Mouse (Mus musculus): ENCODE results near the gene Mlh3.

The Mlh3 gene

GRCm38 (mm10) chr12:85280845-85281651 lies 10.6 kb upstream of the Mlh3 start:
- DNase-seq (ENCODE audit: low spot score): no peak

GRCm38 (mm10) chr12:85280105-85280844 lies 9.9 kb upstream of the Mlh3 start:
- peak; percentile 99 for DNase-seq (ENCODE audit: low spot score)

DNA sequence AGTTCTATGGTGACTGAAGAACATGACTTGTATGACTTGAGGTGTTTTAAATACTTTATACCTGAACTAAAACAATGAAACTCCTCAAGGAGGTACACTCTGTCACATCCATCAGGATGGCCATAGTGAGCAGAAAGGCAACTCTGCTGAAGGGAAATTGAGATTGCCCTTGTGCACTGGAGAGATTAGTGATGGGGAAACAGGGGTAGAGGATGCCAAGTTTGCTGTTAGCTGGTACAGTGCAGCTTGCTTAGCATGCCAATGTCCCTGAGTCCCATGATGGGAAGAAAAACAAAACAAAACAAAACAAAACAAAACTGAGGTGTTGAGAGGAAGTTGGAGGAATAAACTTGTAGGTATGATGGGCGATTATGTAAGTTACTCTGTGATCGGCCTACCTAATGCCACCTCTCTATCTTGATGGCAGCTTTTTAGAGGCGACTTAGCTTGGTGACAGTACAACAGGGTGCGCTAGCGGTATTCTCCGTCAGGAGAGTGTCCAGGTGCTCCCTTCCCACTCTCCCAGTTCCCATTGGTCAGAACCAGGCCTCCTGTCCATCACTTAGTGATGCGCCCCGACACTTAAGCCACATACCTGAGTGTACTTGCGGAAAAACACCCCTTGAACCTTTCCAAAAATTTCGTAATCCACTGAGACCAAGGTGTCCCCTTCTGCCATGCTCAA lies 9.1 kb upstream of the Mlh3 start:
- DNase-seq (ENCODE audit: low spot score): no peak

GRCm38 (mm10) chr12:85278919-85279318 lies 8.5 kb upstream of the Mlh3 start:
- DNase-seq (ENCODE audit: low spot score): no peak

DNA sequence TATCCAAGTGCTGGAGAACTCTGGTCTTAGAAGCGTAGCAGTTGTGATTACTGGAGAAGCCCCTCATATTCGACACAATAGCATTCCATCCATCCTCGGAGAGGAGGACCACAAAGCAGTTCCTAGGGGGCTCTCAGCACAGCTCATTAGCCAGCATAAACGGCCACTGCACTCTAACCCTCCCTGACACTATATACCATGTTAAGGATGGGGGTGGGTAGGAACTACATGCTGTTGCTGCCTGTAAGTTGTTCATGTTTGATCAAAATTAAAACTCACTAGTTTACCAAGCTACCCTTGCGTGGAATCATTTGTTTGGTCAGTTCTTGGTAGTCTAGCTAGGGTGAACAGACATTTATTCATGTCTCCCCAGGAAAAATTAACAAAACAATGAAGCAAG lies 5.9 kb upstream of the Mlh3 start:
- DNase-seq (ENCODE audit: low spot score): no peak

GRCm38 (mm10) chr12:85273508-85273907 lies 3.1 kb upstream of the Mlh3 start:
- no peak for DNase-seq (ENCODE audit: low spot score)

DNA sequence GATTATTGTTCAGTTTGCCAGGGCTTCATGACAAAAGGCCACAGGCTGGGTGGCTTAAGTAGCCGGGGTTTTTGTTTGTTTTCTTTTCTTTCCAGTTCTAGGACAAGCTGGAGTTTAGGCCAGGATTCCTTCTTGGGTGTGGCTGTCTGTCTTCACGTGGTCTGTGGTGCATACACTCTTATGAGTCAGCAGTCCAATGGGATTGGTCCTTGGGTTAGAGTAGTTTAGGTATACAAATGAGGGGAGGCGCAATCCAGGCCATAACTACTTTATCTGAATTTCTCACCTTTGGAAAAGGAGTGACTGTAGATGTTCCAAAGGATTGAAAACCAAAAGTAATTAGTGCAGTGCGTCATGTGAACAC lies 1.4 kb upstream of the Mlh3 start:
- DNase-seq (ENCODE audit: low spot score): no peak

DNA sequence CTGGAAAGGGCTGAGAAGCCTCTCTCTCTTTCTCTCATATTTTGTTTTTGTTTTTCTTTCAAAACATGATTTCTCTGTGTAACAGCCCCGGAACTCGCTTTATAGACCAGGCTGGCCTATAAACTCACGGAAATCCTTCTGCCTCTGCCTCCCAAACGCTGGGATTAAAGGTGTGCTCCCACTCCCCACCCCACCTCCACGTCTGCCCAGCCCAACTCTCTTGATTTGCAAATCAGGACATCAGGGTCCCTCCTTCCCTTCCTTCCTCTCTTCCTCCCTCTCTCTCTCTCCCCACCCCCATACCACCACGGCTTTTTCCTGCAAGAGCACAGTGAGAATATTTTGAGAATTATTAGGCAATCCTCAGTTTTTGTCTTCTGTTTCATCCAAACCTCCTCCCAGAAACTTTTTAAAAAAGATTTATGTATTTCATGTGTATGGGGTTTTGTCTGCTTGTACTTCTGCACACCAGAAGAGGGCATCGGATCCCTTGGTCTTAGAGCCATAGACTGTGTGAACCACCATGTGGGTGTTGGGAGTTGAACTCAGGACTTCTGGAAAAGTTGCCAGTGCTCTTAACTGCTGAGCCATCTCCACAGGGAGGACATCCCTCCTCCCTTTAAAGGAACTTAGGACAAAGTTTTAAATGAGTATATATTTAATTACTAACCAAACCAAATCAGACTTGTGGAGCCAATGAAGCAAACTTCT lies 888 bp upstream of the Mlh3 start:
- DNase-seq (ENCODE audit: low spot score): no peak

DNA sequence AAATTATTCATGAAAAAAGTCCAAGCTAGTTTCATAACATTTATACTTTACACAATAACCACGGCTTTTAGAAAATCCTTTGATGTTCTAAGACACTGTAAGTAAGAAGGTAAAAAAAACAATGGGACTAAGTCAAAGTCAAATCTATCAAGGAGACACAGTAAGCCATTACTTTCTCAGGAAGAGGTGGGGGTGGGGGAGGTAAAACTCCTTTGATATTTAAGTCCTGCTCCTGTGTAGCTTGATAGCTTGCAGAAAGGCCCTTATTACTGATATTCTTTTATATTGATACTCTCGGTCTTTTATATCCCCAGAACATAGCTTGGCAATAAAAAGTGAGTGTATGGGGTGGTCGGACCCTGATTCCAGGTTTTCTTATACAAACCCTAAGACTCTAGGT lies 578 bp downstream of the Mlh3 start:
- no peak for DNase-seq (ENCODE audit: low spot score)

DNA sequence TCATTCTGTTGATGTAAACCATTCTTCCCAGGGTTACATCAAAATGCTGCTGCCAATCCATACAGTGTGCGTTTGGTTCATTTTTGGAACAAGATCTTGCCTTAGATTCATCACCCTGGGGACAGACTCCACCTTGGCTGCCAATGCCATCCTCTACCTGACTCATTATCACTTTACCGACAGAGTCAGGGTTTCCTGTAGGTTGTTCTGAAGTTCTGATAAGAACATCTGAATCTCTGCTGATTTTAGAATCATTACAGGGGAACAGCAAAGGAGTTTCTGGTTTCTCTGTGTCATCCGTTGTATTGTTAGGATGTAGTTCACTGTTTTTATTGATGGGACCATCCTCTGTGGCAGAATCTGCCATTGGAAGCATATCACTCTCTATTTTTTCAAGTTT lies 4.2 kb downstream of the Mlh3 start:
- no peak for DNase-seq (ENCODE audit: low spot score)

GRCm38 (mm10) chr12:85264940-85265339 lies 5.5 kb downstream of the Mlh3 start:
- no peak for DNase-seq (ENCODE audit: low spot score)

DNA sequence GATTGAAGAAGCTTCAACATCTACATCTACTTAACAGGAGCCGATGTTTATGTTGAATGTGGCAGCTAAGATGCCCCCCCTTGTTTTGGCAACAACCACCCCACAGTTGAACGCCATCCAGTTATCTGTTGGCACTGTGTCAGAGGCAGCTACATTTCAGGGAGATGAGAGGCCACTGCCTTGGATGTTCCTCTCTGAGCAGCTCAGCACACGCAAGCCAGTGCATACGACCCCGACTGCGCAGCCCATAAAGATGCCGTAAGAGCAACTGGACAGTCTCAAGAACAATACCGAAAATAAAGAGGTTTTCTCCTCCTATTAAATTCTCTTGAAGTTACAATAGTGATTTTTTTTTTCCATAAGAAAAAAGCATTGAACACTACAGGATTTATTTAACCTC lies 5.9 kb downstream of the Mlh3 start:
- DNase-seq (ENCODE audit: low spot score): no peak

- no peak for DNase-seq (ENCODE audit: low spot score)
These were observed 7.2 kb downstream of the Mlh3 start for GRCm38 (mm10) chr12:85263190-85263589.

DNA sequence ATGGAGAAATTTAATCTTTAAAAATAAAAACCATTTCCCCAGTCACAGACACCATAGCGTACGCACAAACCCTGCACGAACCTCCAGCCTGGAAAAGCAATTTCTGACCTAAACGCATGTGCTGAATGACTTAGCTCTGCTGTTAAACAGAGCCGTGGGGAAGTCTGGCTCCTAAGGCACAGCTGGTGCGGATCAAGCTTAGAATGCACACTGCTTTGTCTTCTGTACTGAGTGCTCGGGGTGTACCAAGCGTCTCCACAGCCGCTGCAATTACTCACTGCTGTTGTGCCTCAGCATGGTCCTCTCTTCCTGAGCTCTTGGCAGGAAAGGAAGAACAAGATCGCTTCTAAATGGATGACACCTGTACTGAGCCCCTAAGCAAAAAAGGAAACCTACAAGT lies 7.9 kb downstream of the Mlh3 start:
- DNase-seq (ENCODE audit: low spot score): no peak

GRCm38 (mm10) chr12:85257008-85257639 lies 13.3 kb downstream of the Mlh3 start:
- no peak for DNase-seq (ENCODE audit: low spot score)

GRCm38 (mm10) chr12:85256074-85256751 lies 14.2 kb downstream of the Mlh3 start:
- DNase-seq (ENCODE audit: low spot score): no peak

DNA sequence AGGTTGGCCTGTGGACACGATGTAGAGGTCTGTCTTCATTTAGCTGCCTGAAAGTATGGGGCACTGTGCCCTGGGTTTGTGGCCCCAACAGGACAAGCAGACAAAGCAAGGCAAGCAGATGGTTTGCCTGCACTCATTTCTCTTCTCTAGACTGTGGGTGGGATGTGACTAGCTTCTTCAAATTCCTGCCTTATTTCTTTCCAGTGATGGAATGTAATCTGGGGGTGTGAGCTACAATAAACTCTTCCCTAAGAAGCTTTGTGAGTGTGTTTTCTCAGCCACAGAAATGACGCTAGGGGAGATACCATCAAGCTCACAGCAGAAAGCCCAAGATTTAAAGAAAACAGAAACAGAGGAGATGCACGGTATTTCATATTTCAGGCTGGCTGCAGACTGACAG lies 18.3 kb downstream of the Mlh3 start:
- no peak for DNase-seq (ENCODE audit: low spot score)

DNA sequence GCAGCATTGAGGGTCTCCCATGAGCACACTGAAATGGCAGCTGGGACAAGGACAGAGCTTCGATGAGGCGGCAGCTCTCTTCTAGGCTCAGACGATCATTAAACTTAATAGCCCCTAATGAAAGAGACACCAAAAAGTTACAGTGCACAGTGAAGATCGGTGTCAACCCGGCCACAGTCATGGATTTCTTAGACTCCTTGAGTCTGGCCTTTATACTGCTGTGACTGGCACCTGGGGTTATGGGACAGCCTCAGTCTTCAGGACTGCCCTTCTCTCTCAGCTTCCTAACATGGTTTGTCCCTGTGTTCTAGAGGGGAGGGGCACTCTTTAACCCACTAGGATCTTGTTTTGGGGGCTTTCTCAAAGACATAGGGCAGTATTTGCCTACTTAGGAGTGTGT lies 32.8 kb downstream of the Mlh3 start:
- no peak for DNase-seq (ENCODE audit: low spot score)

GRCm38 (mm10) chr12:85233376-85234358 lies 36.7 kb downstream of the Mlh3 start:
- no peak for DNase-seq (ENCODE audit: low spot score)

All from layer of hippocampus, adult 9-10 months (tissue).